Mouse (Mus musculus): ENCODE measurements around the gene Ttll8. TPM values are rescaled to one million over a fixed set of nuclear protein-coding genes. Genes with fewer than 3 reads are reported as not detected.

The Ttll8 gene
- polyA plus RNA-seq, 1 experiment from 2014 or later: 0.11 TPM

DNA sequence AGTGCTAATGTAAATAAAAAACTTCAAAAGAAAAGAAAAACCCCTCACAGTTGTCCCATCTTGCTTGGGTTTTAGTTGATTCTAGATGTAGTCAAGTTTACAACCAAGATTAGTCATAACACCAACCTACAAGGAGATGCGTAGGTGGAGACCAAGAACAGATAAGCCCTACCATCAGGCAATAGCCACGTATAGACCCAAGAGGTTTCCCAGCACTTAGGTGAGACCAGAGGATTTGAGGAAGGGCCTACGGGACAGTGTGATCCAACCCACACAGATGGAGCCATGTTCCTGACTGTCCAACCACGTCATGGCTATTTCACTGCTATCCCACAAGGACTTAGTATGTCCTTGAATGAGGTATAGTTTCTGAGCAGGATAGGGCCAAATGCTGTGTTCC, 18.1 kb upstream of the Ttll8 start:
- no peaks in the 10 kb centered on the region for H3K9me3 ChIP-seq (ENCODE audit: control insufficient read depth, low read length)
- H3K4me2 ChIP-seq (ENCODE audit: low read depth, low read length): no peak overlapping the region
- H3K9ac ChIP-seq (replicated peaks; ENCODE audit: low read depth, low read length): no peak overlapping the region
- H3K27ac ChIP-seq (ENCODE audit: low read depth, low read length): no peak overlapping the region
- H3K4me3 ChIP-seq (ENCODE audit: low read depth, low read length): no peak overlapping the region
- no peaks in the 10 kb centered on the region for H3K4me1 ChIP-seq (ENCODE audit: control insufficient read depth, insufficient read depth, low read length)
- WGBS: 94% methylated on average over 4 of the region's 4 CpGs
- ATAC-seq (ENCODE audit: low read depth): no peak
- no peaks in the 10 kb centered on the region for H3K27me3 ChIP-seq (ENCODE audit: control insufficient read depth, insufficient read depth, low read length)
- H3K36me3 ChIP-seq (ENCODE audit: control insufficient read depth, insufficient read depth, low read length): no peaks in the 10 kb centered on the region

DNA sequence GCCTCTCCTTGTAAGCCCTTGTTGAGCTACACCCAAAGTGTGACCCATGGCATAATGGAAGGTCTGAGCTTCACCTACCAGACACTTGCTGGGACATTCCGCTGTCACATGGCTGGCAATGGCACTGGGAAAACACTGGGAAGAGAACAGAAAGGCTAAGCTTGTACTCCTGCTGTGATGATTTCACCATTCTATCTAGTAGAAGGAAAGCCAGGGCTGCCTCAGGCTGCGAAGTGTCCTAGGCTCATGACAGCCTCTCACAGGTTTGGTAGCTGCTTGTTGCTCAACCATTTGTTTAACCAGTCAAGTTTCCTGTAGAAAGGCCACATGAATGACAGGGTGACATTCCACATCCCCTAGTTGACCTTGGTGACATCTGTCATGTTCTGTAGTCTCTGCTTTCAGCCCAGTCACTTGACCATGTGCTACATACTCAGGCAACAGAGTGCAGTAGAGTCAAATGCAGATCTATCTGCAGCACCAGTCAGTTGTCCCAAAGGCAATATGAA, 9.9 kb upstream of the Ttll8 start:
- no peak overlapping the region for H3K9ac ChIP-seq (replicated peaks; ENCODE audit: low read depth, low read length)
- no peaks in the 10 kb centered on the region for H3K36me3 ChIP-seq (ENCODE audit: control insufficient read depth, insufficient read depth, low read length)
- H3K4me2 ChIP-seq (ENCODE audit: low read depth, low read length): no peak overlapping the region
- H3K27ac ChIP-seq (ENCODE audit: low read depth, low read length): no peak overlapping the region
- H3K9me3 ChIP-seq (ENCODE audit: control insufficient read depth, low read length): no peaks in the 10 kb centered on the region
- no peaks in the 10 kb centered on the region for H3K4me1 ChIP-seq (ENCODE audit: control insufficient read depth, insufficient read depth, low read length)
- H3K27me3 ChIP-seq (ENCODE audit: control insufficient read depth, insufficient read depth, low read length): no peaks in the 10 kb centered on the region
- H3K4me3 ChIP-seq (ENCODE audit: low read depth, low read length): no peak overlapping the region
- no peak for ATAC-seq (ENCODE audit: low read depth)
- WGBS: 92% methylated on average over 2 of the region's 2 CpGs

DNA sequence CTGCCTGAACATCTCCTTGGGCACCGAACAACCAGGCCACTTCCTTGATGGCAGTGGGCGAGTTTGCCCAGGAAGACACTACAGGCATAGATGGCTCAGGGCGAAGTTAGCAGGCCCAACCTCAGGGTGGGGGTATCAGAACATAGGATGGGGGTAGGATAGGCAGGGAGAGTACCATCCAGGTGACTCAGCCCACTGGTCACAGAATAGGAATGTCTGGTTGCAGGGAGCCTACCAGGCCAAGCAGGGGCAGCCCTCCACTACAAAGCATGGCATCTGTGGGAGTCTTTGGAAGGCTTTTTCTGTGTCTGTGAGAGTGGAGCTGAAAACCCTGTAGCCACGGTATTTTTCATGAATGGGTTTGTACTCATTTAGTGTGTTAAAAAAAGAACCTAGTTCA, 3.3 kb upstream of the Ttll8 start:
- no peak overlapping the region for H3K4me3 ChIP-seq (ENCODE audit: low read depth, low read length)
- H3K4me1 ChIP-seq (ENCODE audit: control insufficient read depth, insufficient read depth, low read length): peaks cover 6% of the 10 kb centered on the region
- H3K9ac ChIP-seq (replicated peaks; ENCODE audit: low read depth, low read length): no peak overlapping the region
- 79% methylated on average over 4 of the region's 4 CpGs for WGBS
- no peak overlapping the region for H3K27ac ChIP-seq (ENCODE audit: low read depth, low read length)
- H3K27me3 ChIP-seq (ENCODE audit: control insufficient read depth, insufficient read depth, low read length): peaks cover 7% of the 10 kb centered on the region; the same call in 1 of the 2 replicates
- H3K36me3 ChIP-seq (ENCODE audit: control insufficient read depth, insufficient read depth, low read length): no peaks in the 10 kb centered on the region
- H3K9me3 ChIP-seq (ENCODE audit: control insufficient read depth, low read length): no peaks in the 10 kb centered on the region
- no peak for ATAC-seq (ENCODE audit: low read depth)
- no peak overlapping the region for H3K4me2 ChIP-seq (ENCODE audit: low read depth, low read length)

DNA sequence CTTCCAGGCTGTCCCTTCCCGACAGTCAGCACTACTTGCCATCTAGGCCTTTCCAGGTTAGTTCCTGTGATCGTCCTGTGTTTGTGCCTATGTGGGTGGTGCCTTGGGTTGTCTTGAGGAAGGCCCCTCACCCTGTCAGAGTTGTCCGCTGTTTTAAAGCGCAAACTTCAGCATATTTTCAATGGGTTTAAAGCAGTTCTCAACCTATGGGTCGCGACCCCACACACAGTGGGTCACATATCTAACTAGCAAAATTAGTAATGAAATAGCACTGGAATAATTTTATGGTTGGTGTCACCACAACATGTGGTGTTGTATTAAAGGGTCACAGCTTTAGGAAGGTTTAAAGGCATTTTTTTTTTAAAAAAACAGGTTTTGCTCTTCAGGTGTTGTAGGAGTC, 1.1 kb upstream of the Ttll8 start:
- Histone ChIP-seq H3K9me3 (ENCODE audit: control insufficient read depth, low read length) (no peaks in the 10 kb centered on the region), H3K36me3 (ENCODE audit: control insufficient read depth, insufficient read depth, low read length) (no peaks in the 10 kb centered on the region), H3K4me2 (ENCODE audit: low read depth, low read length) (no peak overlapping the region), H3K9ac (replicated peaks; ENCODE audit: low read depth, low read length) (no peak overlapping the region), H3K4me1 (ENCODE audit: control insufficient read depth, insufficient read depth, low read length) (peaks cover 6% of the 10 kb centered on the region), H3K27ac (ENCODE audit: low read depth, low read length) (no peak overlapping the region), H3K27me3 (ENCODE audit: control insufficient read depth, insufficient read depth, low read length) (peaks cover 7% of the 10 kb centered on the region; the same call in 1 of the 2 replicates), H3K4me3 (ENCODE audit: low read depth, low read length) (no peak overlapping the region)
- ATAC-seq (ENCODE audit: low read depth): no peak
- 79% methylated on average over 6 of the region's 6 CpGs for WGBS

DNA sequence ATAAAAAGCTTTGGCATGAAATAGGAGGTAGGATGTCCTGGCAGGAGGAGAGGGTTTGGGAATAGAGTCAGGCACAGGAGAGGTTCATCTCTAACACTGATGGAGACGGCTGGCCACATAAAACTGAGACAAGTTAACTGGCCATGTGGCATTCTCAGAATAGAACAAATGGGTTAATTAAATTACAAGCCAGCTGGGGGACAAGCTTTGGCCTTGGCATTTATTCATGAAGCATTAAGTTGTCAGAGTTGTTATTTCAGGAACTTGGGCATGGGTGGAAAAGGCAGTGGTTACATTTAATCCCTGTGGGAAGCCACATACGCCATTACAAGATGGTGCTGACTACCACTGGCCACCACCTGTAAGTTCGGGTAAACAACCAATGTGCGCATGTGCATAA, 3.0 kb downstream of the Ttll8 start:
- H3K27me3 ChIP-seq (ENCODE audit: control insufficient read depth, insufficient read depth, low read length): peaks cover 7% of the 10 kb centered on the region; the same call in 1 of the 2 replicates
- ATAC-seq (ENCODE audit: low read depth): no peak

DNA sequence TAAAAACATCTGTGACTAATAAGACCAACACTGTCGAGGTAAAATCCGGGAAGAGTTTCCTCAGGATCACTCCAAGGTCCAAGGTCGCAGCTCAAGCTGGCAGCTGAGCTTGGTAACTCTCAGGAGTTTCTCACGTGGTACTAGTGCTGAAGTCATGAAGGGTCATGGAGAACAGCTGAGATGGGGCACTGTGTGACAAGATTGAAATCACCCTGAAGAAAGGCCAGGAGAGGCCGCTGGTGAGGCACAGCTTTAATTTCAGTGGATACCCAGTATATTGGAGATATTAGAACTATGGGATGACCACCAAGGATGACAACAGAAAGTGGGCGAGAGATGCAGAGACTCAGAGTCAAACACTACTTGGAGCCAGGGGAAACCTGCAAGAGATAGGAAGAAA, 7.4 kb downstream of the Ttll8 start:
- H3K27me3 ChIP-seq (ENCODE audit: control insufficient read depth, insufficient read depth, low read length): no peaks in the 10 kb centered on the region
- H3K36me3 ChIP-seq (ENCODE audit: control insufficient read depth, insufficient read depth, low read length): no peaks in the 10 kb centered on the region
- H3K9ac ChIP-seq (replicated peaks; ENCODE audit: low read depth, low read length): no peak overlapping the region
- no peak overlapping the region for H3K4me2 ChIP-seq (ENCODE audit: low read depth, low read length)
- ATAC-seq (ENCODE audit: low read depth): no peak
- no peak overlapping the region for H3K4me3 ChIP-seq (ENCODE audit: low read depth, low read length)
- 62% methylated on average over 6 of the region's 6 CpGs for WGBS
- no peaks in the 10 kb centered on the region for H3K4me1 ChIP-seq (ENCODE audit: control insufficient read depth, insufficient read depth, low read length)
- no peaks in the 10 kb centered on the region for H3K9me3 ChIP-seq (ENCODE audit: control insufficient read depth, low read length)
- H3K27ac ChIP-seq (ENCODE audit: low read depth, low read length): no peak overlapping the region

More for the DNA sequence above, 3.0 kb downstream of the Ttll8 start:
- H3K9me3 ChIP-seq (ENCODE audit: control insufficient read depth, low read length): no peaks in the 10 kb centered on the region
- 74% methylated on average over 4 of the region's 4 CpGs for WGBS
- no peak overlapping the region for H3K27ac ChIP-seq (ENCODE audit: low read depth, low read length)
- no peak overlapping the region for H3K9ac ChIP-seq (replicated peaks; ENCODE audit: low read depth, low read length)
- no peak overlapping the region for H3K4me3 ChIP-seq (ENCODE audit: low read depth, low read length)
- H3K36me3 ChIP-seq (ENCODE audit: control insufficient read depth, insufficient read depth, low read length): no peaks in the 10 kb centered on the region
- peaks cover 6% of the 10 kb centered on the region for H3K4me1 ChIP-seq (ENCODE audit: control insufficient read depth, insufficient read depth, low read length)
- no peak overlapping the region for H3K4me2 ChIP-seq (ENCODE audit: low read depth, low read length)

DNA sequence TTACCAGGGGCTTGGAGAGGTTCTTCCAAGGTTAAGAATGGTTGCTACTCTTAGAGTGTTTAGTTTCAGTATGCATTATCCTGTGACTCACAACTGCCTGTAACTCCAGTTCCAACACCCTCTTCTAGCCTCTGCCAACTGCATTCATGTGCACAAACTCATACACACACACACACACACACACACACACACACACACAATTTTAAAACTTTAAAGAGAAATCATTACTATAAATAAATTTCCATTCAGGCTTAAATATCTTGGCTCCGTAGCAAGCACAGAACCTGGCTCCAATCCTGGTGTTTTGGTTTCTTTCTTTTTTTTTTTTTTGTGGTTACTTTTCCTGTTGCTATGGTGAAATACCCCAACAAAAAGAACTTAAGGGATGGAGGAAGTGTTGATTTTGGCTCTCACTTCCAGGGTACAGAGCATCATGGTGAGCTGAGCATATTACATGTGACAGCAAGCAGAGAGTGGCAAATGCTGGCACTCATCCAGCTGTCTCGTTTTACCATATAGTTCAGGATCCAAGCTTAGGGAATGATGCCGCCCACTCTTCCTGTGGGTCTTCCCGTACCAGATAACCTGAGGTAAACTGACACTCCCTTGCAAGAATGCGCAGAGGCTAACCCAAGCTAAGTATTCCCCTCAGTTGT, 10.2 kb downstream of the Ttll8 start:
- Histone ChIP-seq H3K27me3 (ENCODE audit: control insufficient read depth, insufficient read depth, low read length) (no peaks in the 10 kb centered on the region), H3K9me3 (ENCODE audit: control insufficient read depth, low read length) (no peaks in the 10 kb centered on the region), H3K27ac (ENCODE audit: low read depth, low read length) (no peak overlapping the region), H3K9ac (replicated peaks; ENCODE audit: low read depth, low read length) (no peak overlapping the region), H3K4me1 (ENCODE audit: control insufficient read depth, insufficient read depth, low read length) (no peaks in the 10 kb centered on the region), H3K4me2 (ENCODE audit: low read depth, low read length) (no peak overlapping the region), H3K4me3 (ENCODE audit: low read depth, low read length) (no peak overlapping the region), H3K36me3 (ENCODE audit: control insufficient read depth, insufficient read depth, low read length) (no peaks in the 10 kb centered on the region)
- no peak for ATAC-seq (ENCODE audit: low read depth)
- 83% methylated on average over 5 of the region's 5 CpGs for WGBS

DNA sequence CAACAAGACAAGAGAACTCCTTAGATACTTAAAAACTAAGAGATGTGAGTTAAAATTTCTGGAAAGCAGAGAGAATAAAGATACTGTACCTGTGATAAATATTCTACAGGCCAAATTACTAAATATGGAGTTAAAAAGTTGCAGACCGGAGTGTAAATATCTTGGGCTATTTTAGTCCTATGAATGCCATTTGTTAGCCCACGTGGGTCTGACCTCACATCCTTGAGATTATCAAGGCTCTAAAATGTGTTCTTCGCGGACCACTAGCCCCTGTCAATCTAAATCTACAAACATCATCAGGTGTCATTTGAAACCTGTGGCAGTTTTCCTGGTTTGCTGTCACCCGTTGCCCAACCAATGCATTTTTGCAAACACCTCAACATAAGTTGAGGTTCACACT, 11.4 kb downstream of the Ttll8 start:
- no peaks in the 10 kb centered on the region for H3K27me3 ChIP-seq (ENCODE audit: control insufficient read depth, insufficient read depth, low read length)

DNA sequence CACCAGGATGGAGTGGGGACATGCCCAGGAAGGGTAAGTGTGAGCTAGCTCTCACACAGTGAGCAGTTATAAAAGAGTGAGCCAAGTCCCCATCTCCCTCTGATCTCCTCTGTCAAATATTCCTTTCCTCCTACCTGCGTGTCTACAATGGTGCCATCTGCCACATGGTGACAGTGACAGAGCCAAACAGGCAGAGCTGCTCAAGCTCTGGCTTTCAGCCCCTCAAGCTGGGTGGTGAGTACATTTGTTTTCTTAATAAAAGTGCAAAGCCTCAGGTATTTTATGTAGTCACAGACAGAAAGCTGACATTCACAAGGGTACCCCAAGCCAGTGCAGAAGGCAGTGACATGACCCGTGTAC, 16.9 kb downstream of the Ttll8 start:
- WGBS: 83% methylated on average over 2 of the region's 2 CpGs
- Histone ChIP-seq H3K27ac (ENCODE audit: low read depth, low read length) (no peak overlapping the region), H3K27me3 (ENCODE audit: control insufficient read depth, insufficient read depth, low read length) (no peaks in the 10 kb centered on the region), H3K4me3 (ENCODE audit: low read depth, low read length) (no peak overlapping the region), H3K36me3 (ENCODE audit: control insufficient read depth, insufficient read depth, low read length) (no peaks in the 10 kb centered on the region), H3K9ac (replicated peaks; ENCODE audit: low read depth, low read length) (no peak overlapping the region), H3K4me1 (ENCODE audit: control insufficient read depth, insufficient read depth, low read length) (no peaks in the 10 kb centered on the region), H3K9me3 (ENCODE audit: control insufficient read depth, low read length) (no peaks in the 10 kb centered on the region), H3K4me2 (ENCODE audit: low read depth, low read length) (no peak overlapping the region)
- no peak for ATAC-seq (ENCODE audit: low read depth)

More for the DNA sequence above, 11.4 kb downstream of the Ttll8 start:
- Histone ChIP-seq H3K36me3 (ENCODE audit: control insufficient read depth, insufficient read depth, low read length) (no peaks in the 10 kb centered on the region), H3K4me2 (ENCODE audit: low read depth, low read length) (no peak overlapping the region), H3K9ac (replicated peaks; ENCODE audit: low read depth, low read length) (no peak overlapping the region), H3K9me3 (ENCODE audit: control insufficient read depth, low read length) (no peaks in the 10 kb centered on the region), H3K4me1 (ENCODE audit: control insufficient read depth, insufficient read depth, low read length) (no peaks in the 10 kb centered on the region), H3K27ac (ENCODE audit: low read depth, low read length) (no peak overlapping the region), H3K4me3 (ENCODE audit: low read depth, low read length) (no peak overlapping the region)
- ATAC-seq (ENCODE audit: low read depth): no peak
- WGBS: 90% methylated on average over 5 of the region's 5 CpGs

All from neural tube, embryonic 14.5 days (tissue).